Mouse (Mus musculus) cerebellum, adult 2 months (tissue): ENCODE results near the gene Hoxc10.

ENCODE experiments used
- CTCF ChIP-seq: fragments of 200-500 bp; IDR thresholded peaks from 2 replicates; pipeline ENCODE4 v1.5.1; 2011; ENCODE audit warnings: low read depth, mild to moderate bottlenecking, control low read depth, low read length, moderate library complexity, borderline replicate concordance; ENCODE audit not compliant: insufficient read depth
- POLR2A ChIP-seq: fragments of 200-500 bp; IDR thresholded peaks from 2 replicates; pipeline ENCODE4 v1.6.1; 2011; ENCODE audit warnings: low read length, control low read depth, borderline replicate concordance; ENCODE audit not compliant: insufficient read depth

GRCm38 (mm10) chr15:102983716-102984115 lies 17.1 kb downstream of the Hoxc10 start:
- no peak for TF ChIP-seq CTCF
- TF ChIP-seq POLR2A, result no peak
